Mouse (Mus musculus) liver, postnatal 0 days (tissue): ENCODE measurements at regions not wholly inside any gene's neighbourhood (a gene's known extent, or its start where the extent isn't known, plus 50 kb on each side); places are given as distances from the start of the nearest gene placed in this dataset.

Source experiments
- ATAC-seq: fragments of 200-750 bp; cut with Nextera tagmentation; 2 replicates; pipeline ENCODE4 v1.8.0; 2017; ENCODE audit warnings: mild to moderate bottlenecking, moderate library complexity
- DNase-seq: peaks from one replicate; pipeline ENCODE4 v3.0.0-alpha.2; 2016
- H3K27ac ChIP-seq: fragments of 300-500 bp; sonication (generic); 2 replicates; pipeline ENCODE4 v1.5.1; 2014; ENCODE audit warnings: antibody characterized with exemption, moderate library complexity, mild to moderate bottlenecking, low read depth
- H3K27me3 ChIP-seq: fragments of 300-500 bp; sonication (generic); 2 replicates; pipeline ENCODE4 v1.6.1; 2014; ENCODE audit warnings: low read length, control low read depth, mixed read lengths; ENCODE audit not compliant: insufficient read depth
- H3K36me3 ChIP-seq: fragments of 300-500 bp; sonication (generic); replicated peaks from 2 replicates; pipeline ENCODE4 v1.6.1; 2014; ENCODE audit warnings: mild to moderate bottlenecking, control low read depth, low read length, moderate library complexity, mixed read lengths; ENCODE audit not compliant: insufficient read depth
- H3K4me1 ChIP-seq: fragments of 300-500 bp; sonication (generic); 2 replicates; pipeline ENCODE4 v1.6.1; 2014; ENCODE audit warnings: antibody characterized with exemption, mild to moderate bottlenecking, control low read depth; ENCODE audit not compliant: insufficient read depth
- H3K4me2 ChIP-seq: fragments of 300-500 bp; sonication (generic); 2 replicates; pipeline ENCODE4 v1.6.1; 2014; ENCODE audit warnings: low read depth, mild to moderate bottlenecking, low read length, moderate library complexity, mixed read lengths
- H3K4me3 ChIP-seq: fragments of 300-500 bp; sonication (generic); 2 replicates; pipeline ENCODE4 v1.5.1; 2014; ENCODE audit warnings: low read depth, low read length
- H3K9ac ChIP-seq: fragments of 300-500 bp; sonication (generic); replicated peaks from 2 replicates; pipeline ENCODE4 v1.6.1; 2014; ENCODE audit warnings: mild to moderate bottlenecking, moderate library complexity
- H3K9me3 ChIP-seq: fragments of 300-500 bp; sonication (generic); 2 replicates; pipeline ENCODE4 v1.6.1; 2016; ENCODE audit warnings: mild to moderate bottlenecking, control low read depth, low read length, mixed read lengths
- CTCF ChIP-seq: sonication (generic); IDR thresholded peaks from 2 replicates; pipeline ENCODE4 v1.5.1; 2016; ENCODE audit warnings: antibody characterized with exemption, low read depth
- EP300 ChIP-seq: IDR thresholded peaks from 2 replicates; pipeline ENCODE4 v1.6.1; 2016; ENCODE audit warnings: antibody characterized with exemption, low read depth, mild to moderate bottlenecking
- WGBS: fragments of 180-500 bp; shearing (Covaris S2); extraction: QIAGEN DNeasy Blood & Tissue Kit; methylation state at CpG from one replicate; pipeline ENCODE4 v1.1.7; 2014; ENCODE audit not compliant: insufficient replicate concordance; 5-methylcytosine and 5-hydroxymethylcytosine counted together

GRCm38 (mm10) chr8:127958351-127959044 is 399.9 kb upstream of the Nrp1 start:
- no peak overlapping the region for H3K27ac ChIP-seq
- no peaks in the 10 kb centered on the region for H3K4me1 ChIP-seq
- no peaks in the 10 kb centered on the region for H3K27me3 ChIP-seq
- no peak for ATAC-seq
- TF ChIP-seq CTCF (no peak), EP300 (no peak)
- DNase-seq = no peak
- H3K9ac ChIP-seq = no peak overlapping the region
- no peaks in the 10 kb centered on the region for H3K9me3 ChIP-seq
- no peaks in the 10 kb centered on the region for H3K36me3 ChIP-seq
- H3K4me3 ChIP-seq = no peak overlapping the region
- H3K4me2 ChIP-seq = no peak overlapping the region
- 73% methylated on average over 12 of the region's 12 CpGs for WGBS

DNA sequence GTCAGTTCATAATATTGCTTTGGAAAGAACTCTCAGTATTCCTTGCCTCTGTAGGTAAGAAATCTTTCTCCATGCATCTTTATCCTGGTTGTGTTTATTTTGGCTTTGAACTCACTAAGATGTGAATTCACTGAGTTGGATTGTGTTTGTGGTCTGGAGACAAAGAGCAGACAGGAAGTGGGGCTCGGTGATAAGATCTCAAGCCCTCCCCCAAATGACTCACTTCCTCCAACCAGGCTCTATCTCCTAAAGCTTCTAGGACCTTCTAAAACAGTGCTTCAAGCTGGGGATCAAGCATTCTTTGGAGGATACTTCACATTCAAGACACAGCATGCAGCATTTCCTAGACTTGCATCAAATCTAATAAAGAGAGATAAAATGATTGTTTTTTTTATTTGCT is 395.5 kb upstream of the Nrp1 start:
- WGBS = 23% methylated on average over 1 of the region's 1 CpGs
- Histone ChIP-seq H3K4me2 (no peak overlapping the region), H3K4me3 (no peak overlapping the region), H3K9ac (no peak overlapping the region), H3K36me3 (no peaks in the 10 kb centered on the region), H3K27me3 (no peaks in the 10 kb centered on the region), H3K27ac (no peak overlapping the region), H3K4me1 (no peaks in the 10 kb centered on the region), H3K9me3 (no peaks in the 10 kb centered on the region)
- TF ChIP-seq EP300 = no peak
- ATAC-seq (no peak), DNase-seq (no peak)

DNA sequence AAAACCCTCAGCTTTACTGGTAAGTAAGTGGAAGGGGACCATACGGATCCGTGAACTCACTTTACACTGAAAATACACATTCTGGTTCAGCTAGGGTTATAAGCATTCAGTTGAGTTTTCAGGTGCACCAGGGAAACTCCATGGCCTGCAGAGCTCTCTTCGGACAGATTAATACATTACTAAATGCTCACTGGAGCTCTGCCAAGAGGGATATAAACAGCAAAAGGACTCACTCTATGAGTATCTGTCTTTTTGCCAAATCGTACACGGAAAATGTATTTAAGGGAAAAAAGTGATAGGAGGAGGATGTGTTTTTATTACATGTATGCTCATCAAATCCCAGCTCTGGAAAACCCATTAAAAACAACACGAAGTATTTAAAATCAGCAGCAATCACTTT is 394.8 kb upstream of the Nrp1 start:
- WGBS = 71% methylated on average over 6 of the region's 6 CpGs
- no peaks in the 10 kb centered on the region for H3K4me1 ChIP-seq

DNA sequence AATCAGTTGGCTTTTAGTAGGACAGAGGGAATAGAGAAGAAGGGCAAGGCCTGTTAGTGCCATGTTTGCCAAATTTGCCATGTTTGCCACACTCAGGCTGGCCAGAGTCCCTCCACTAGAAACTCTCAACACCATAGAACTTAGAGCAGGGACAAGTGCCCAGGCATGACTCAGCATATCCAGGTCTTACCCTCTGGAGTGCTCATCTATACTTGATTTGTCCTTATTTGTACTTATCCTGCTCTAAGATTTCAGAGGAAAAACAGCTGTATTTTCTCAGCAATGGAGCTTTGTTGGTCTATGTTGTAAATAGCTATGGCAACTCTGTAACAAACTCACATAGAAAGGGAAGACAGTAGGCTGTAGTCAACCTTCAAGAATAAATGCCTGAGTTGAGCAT is 393.6 kb upstream of the Nrp1 start:
- Histone ChIP-seq H3K9ac (no peak overlapping the region), H3K36me3 (no peaks in the 10 kb centered on the region), H3K27ac (no peak overlapping the region), H3K4me2 (no peak overlapping the region), H3K27me3 (no peaks in the 10 kb centered on the region), H3K9me3 (no peaks in the 10 kb centered on the region), H3K4me1 (no peaks in the 10 kb centered on the region), H3K4me3 (no peak overlapping the region)
- no peak for DNase-seq
- ATAC-seq = no peak
- TF ChIP-seq CTCF = no peak
- no peak for TF ChIP-seq EP300

More for the DNA sequence above, 394.8 kb upstream of the Nrp1 start:
- no peak overlapping the region for H3K4me2 ChIP-seq
- H3K4me3 ChIP-seq = no peak overlapping the region
- no peak for DNase-seq
- H3K9me3 ChIP-seq = no peaks in the 10 kb centered on the region
- H3K27ac ChIP-seq = no peak overlapping the region
- TF ChIP-seq EP300 = no peak
- no peak for TF ChIP-seq CTCF
- H3K36me3 ChIP-seq = no peaks in the 10 kb centered on the region
- no peak for ATAC-seq
- no peaks in the 10 kb centered on the region for H3K27me3 ChIP-seq
- H3K9ac ChIP-seq = no peak overlapping the region

- H3K9me3 ChIP-seq = no peaks in the 10 kb centered on the region
- H3K4me3 ChIP-seq = no peak overlapping the region
- TF ChIP-seq CTCF (no peak), EP300 (no peak)
- 73% methylated on average over 2 of the region's 2 CpGs for WGBS
- no peaks in the 10 kb centered on the region for H3K4me1 ChIP-seq
- H3K36me3 ChIP-seq = no peaks in the 10 kb centered on the region
- no peaks in the 10 kb centered on the region for H3K27me3 ChIP-seq
- no peak overlapping the region for H3K4me2 ChIP-seq
- H3K9ac ChIP-seq = no peak overlapping the region
- H3K27ac ChIP-seq = no peak overlapping the region
- DNase-seq (no peak), ATAC-seq (no peak)
Measured at GRCm38 (mm10) chr8:127965341-127965740, 393.1 kb upstream of the Nrp1 start.

DNA sequence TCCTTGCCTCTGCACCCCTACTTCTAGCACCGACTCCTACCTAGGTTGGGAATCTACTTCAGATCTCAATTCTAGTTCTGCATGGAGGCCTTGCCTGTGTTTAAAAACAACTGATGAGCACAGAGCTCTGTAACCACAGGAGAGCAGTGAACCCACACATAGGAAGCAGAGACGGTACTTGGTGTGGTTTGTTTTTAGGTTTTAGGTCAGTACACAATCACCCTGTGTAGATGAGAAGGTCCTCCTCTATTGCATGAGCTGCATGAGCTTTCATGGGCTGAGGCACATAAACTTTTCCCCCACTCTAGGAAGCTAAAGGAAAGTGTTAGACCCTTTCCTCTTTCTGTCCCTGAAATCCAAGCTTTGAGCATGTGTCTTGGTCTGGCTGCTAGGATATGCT is 390.4 kb upstream of the Nrp1 start:
- Histone ChIP-seq H3K4me3 (no peak overlapping the region), H3K4me1 (no peaks in the 10 kb centered on the region), H3K27ac (no peak overlapping the region), H3K9me3 (no peaks in the 10 kb centered on the region), H3K27me3 (no peaks in the 10 kb centered on the region), H3K36me3 (no peaks in the 10 kb centered on the region), H3K4me2 (no peak overlapping the region), H3K9ac (no peak overlapping the region)
- WGBS = 58% methylated on average over 2 of the region's 2 CpGs
- no peak for DNase-seq
- ATAC-seq = no peak
- no peak for TF ChIP-seq CTCF
- no peak for TF ChIP-seq EP300

GRCm38 (mm10) chr8:127973194-127973593 is 385.2 kb upstream of the Nrp1 start:
- no peak for TF ChIP-seq EP300
- TF ChIP-seq CTCF = no peak
- ATAC-seq = no peak
- Histone ChIP-seq H3K4me1 (no peaks in the 10 kb centered on the region), H3K4me3 (no peak overlapping the region), H3K4me2 (no peak overlapping the region), H3K9me3 (no peaks in the 10 kb centered on the region), H3K27me3 (no peaks in the 10 kb centered on the region), H3K9ac (no peak overlapping the region), H3K27ac (no peak overlapping the region), H3K36me3 (no peaks in the 10 kb centered on the region)
- 80% methylated on average over 2 of the region's 2 CpGs for WGBS
- no peak for DNase-seq
